Mouse (Mus musculus): ENCODE measurements around the gene Caml.

GRCm38 (mm10) chr13:55606899-55607623 lies 15.7 kb upstream of the Caml start:
- no peak for TF ChIP-seq POLR2A (IDR thresholded peaks at IDR 0.05; ENCODE audit: borderline replicate concordance, insufficient read depth, low read length)
- no peak for TF ChIP-seq CTCF (IDR thresholded peaks at IDR 0.05; ENCODE audit: borderline replicate concordance, insufficient read depth, low read depth, low read length)
